Mouse (Mus musculus) heart, adult 2 months (tissue): ENCODE measurements around the gene Rnf207.

Experiments
- EP300 ChIP-seq: fragments of 200-500 bp; IDR thresholded peaks from 2 replicates; pipeline ENCODE4 v1.6.1; 2011; ENCODE audit warnings: low read depth, low read length, control low read depth; ENCODE audit not compliant: insufficient read depth
- POLR2A ChIP-seq: fragments of 200-500 bp; IDR thresholded peaks from 2 replicates; pipeline ENCODE4 v1.6.1; 2011; ENCODE audit warnings: mild to moderate bottlenecking, low read depth, low read length, control low read depth; ENCODE audit not compliant: insufficient read depth

GRCm38 (mm10) chr4:152328691-152329090 is 9.9 kb upstream of the Rnf207 start:
- TF ChIP-seq EP300 (no peak), POLR2A (no peak)
